Mouse (Mus musculus) layer of hippocampus, postnatal 14 days (tissue): ENCODE results near the gene Cplane1. TPM values are rescaled to one million over a fixed set of nuclear protein-coding genes. Genes with fewer than 3 reads are reported as not detected.
"Not testable (repeated sequence)": the region's sequence is repeated elsewhere in the genome, so short reads cannot be mapped to it uniquely, and the experiment has no call there.

Experiments used
- DNase-seq, 2 experiments: peaks; one replicate each; pipeline ENCODE4 v3.0.0; 2021 to 2022; ENCODE audit warnings: low spot score in 2 of 2, mixed read lengths in 1 of 2
- long read RNA-seq, 2 experiments: library from polyadenylated mRNA; stranded (forward); transcript quantifications; one replicate each; pipeline ENCODE4 v2.0.0; 2021
- total RNA-seq, 2 experiments: library from RNA; stranded (reverse); gene quantifications; 2 replicates each; pipeline ENCODE4 v1.2.3; 2021

Cplane1 gene
- 10 to 100 TPM; 27.6 to 31.8 TPM for total RNA-seq
- long read RNA-seq, experiment 1, partial matches to known transcripts: 1 of 26 reads
- long read RNA-seq, experiment 1, other reads (novel, unspliced or antisense): 25 of 26 reads
- long read RNA-seq, experiment 2, partial matches to known transcripts: 2 of 68 reads
- long read RNA-seq, experiment 2, other reads (novel, unspliced or antisense): 66 of 68 reads

DNA sequence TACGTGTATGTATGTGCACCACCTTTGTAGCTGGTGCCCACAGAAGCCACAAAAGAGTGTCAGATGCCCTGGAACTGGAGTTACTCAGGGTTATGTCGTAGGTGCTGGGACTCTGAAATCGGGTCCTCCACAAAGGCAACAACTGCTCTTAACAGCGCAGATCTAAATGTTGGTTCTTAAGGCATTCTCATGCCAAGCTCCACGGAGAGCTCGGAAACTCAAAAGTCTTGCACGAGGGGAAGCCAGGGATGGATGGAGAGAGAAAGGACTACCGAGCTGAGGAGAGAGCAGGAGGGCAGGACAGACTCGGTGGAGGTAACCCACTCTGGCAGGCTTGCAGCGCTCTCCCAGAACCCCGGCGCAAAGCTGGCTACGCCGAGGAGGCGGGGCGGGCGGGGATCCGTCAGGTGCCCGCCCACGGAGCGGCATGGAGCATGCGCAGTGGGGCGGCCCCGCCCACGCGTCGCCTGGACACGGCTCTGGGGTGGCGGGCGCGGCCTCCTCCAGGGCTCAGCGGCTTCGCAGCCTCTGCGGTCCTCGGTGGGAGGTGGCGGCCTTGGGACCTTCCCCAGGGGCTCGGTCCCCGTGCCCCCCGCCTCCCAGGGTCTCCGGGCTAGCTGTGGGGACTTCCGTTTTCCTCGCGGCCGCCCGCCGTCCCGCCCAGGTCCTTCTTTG lies at the start of gene Cplane1:
Gene Cplane1 (plus strand): TSS at position 516 of the 675 bp plus-strand sequence.
- DNase-seq: peak; percentile 91 to 93

DNA sequence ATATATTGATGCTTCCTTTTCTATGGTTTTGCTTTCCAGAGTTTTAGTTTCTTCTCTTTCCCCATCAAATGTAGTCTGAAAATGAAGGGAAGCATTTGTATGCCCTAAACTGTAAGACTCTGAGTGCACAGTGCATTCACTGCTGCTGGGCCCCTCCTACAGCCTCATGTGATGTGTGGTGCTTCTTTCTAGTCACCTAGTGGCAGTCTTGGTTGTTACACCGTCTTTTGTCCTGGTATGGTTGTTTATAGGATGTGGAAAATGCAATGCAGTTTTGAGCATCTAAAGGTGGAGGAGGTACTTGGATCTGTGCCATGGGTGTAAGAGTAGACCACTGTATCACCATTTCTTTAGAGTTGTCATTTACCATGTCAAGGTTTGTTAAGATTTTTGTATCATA lies 39.6 kb upstream of the Cplane1 start:
- no peak for DNase-seq

DNA sequence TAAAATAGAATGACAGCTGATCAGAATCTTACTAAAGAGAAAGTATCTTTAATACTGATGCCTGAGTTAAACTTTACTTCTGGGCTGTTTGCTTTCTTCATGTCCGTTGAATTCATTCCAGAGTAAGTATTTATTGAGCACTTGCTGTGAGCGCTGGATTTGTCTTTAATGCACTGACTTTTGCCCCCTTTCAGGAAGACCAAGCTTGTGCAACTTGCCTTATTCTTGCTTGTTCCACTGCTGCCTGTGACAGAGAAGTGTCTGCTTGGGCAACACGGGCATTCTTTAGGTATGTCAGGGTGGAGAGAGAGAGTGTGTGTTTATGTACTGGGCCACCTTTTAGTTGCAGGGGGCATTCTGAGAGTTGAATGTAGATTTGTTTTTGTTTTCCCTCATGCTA lies 37.6 kb upstream of the Cplane1 start:
- DNase-seq: no peak

DNA sequence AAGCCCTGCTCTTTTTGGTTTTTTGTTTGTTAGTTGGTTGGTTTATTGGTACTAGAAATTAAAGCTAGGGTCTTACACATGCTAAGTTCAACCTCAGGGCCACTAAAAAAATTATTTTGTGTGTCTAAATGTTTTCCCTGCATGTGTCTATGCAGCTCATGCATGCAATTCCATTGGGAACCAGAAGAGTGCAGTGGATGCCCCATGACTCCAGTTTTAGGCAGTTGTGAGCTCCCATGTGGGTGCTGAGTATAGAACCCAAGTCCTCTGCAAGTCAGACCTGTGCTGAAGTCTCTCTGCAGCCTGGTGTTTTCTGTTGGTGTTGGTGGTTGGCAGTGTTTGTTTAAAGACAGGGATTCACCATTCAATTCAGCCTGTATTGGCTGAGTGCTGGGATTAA lies 37.1 kb upstream of the Cplane1 start:
- DNase-seq: no peak

DNA sequence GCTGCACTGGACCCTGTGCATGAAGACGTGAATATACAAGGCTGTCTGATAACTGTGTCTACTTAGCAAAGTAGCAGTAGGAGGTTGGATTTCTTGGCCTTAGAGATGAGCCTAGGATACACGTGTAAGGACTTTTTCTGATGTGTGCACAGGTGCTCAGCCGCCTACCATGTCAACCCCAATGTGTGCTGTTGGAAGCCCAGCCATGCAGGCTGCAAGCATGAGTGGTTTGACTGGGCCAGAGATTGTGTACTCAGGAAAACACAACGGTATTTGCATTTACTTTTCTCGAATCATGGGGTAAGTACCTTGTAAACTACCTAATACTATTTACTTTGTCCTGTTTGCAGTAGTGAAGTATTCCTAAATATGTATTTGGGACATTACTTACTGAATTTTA lies 33.3 kb upstream of the Cplane1 start:
- no peak for DNase-seq

DNA sequence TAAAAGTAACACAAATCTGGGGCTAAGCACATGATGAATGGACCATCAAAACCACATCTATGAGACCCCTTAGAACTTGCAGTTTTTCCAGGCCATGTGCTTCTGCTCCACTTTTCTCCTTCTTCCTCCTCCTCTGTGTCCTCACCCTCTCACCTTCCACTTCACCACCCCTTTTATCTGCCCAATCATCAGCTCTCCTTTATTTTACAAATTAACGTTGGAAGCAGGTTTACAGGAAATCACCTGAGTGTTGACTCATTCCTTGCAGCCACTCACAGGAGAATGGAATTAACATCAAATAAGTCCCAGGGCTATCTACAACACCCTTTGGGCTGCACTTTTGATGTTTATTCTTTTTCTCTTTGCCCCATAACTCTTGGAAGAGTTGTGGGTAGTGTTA lies 7.1 kb upstream of the Cplane1 start:
- DNase-seq: no peak

DNA sequence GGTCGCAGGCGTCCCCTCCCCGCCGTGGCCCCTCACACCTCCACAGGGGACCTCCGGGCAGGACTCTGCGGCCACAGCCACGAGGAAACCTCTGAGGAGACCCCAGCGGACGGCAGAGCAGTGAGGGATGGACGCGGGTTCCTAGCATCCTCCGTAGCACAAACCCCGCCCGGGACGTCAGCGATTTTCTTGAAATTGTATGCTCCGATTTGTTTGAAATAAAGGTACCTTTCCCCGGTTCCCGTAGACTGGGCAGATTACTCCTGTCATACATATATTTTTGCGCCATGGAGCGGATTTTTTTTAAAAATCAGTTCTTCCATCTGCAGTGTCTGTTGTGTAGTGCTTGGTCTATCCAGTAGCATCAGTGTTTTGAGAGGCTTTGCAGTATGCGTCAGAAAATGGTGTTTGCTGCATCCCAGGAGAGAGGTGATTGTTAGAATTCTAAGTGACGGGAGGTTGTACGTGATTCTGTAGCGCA lies 400 bp downstream of the Cplane1 start:
- peak in 1 of 2 experiments; percentile 58 for DNase-seq

DNA sequence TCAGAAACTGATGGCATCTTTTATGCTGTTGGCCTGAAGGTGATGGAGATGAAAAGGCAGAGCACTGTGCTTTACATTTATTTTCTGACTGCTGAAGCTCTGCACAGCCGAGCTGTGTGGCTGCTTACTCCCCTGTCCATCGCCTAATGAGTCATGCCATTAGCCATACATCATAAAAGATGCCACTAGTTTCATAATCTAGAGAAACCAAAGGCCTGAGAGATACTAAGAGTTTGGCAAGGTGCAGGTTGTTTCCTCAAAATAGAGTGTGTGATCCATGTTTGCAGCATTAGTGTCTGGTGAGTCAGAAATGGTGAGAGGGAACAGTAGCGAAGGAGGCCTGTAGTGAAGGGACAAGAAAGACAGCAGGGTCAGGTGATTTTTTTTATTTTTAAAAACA lies 20.7 kb downstream of the Cplane1 start:
- no peak for DNase-seq

DNA sequence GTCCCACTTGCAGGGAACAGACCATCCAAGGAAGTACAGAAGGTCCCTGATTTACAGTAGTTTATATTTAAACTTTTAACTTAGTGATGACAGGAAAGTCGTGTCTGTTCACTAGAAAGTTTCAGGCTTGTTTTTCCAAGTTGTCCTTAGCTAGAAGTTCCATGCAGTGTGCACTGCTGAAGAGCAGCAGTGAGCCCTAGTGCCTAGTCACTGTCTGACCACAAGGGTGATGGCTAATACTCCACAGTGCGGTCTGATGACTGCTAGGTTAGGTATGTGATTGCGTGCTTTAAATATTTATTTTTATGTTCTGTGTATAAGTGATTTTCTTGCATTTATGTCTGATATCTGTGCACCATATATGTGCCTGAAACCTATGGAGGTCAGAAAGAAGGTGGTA lies 21.5 kb downstream of the Cplane1 start:
- DNase-seq: no peak

DNA sequence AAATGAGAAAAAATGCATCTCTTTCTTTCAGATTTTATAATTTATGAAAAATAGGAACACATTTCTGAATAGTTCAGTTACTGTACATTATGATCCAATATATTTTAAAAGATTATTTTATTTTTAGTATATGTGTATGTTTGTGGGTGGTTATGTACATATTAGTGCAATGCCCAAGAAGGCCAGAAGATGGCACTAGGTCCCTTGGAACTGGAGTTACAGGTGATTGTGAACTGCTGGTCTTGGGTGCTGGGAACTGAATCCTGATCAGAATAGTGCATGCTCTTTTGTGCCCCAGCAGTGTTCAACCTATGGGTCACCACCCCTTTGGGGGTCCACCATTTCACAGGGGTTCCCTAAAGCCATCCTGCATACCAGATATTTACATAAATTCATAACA lies 31.4 kb downstream of the Cplane1 start:
- DNase-seq: no peak

DNA sequence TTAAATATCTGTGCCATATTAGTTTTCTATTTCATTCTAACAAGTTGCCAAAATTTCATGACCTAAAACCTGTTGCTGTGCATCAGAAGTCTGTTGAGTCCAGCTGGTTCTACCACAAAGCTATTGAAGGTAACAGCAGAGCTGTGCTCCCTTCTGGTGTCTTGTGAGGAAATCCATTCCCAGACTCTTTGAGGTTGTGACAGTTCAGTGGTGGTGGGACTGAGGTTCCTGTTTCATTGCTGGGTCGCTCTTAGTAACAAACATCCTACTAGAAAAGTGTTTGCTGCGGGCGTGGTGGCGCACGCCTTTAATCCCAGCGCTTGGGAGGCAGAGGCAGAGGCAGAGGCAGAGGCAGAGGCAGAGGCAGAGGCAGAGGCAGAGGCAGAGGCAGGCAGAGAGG lies 39.5 kb downstream of the Cplane1 start:
- DNase-seq: no peak

DNA sequence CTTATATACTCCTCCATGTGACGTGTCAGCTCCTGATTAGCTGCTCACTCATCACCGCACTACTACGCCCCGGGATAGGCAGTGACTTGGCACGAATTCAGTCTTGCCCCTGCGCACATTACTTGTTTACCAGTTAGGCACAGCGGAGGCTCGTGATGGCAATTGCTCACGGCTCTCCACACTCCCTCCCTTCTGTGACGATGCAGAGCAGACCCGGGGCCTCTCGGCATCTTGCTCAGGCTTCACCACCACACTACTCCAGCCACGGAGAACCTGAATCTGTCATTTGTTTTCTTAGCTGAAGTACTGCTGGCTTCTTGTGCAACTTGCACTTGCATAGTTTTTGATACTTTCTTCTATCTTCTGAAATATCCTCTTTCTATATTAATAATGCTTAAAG lies 45.9 kb downstream of the Cplane1 start:
- DNase-seq: no peak

DNA sequence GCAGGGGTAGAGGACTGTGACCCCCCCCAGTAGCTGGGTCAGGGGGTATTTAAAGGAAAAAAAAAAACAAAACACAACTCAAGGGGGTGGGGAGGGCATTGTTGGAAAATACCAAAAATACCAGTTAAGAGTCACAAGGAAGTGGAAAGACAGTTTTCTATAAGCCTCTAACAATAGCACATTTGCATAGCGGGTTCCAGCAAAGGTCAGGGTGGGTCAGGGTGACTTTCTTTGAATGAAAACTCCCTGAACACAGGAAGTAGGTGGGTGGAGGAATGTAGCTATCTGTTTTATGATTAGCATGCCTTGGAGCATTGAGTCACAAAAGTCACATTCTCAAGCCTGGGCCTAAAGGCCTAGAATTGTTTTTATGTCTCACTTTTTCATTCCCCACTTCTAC lies 65.3 kb downstream of the Cplane1 start:
- not testable (repeated sequence) for DNase-seq

DNA sequence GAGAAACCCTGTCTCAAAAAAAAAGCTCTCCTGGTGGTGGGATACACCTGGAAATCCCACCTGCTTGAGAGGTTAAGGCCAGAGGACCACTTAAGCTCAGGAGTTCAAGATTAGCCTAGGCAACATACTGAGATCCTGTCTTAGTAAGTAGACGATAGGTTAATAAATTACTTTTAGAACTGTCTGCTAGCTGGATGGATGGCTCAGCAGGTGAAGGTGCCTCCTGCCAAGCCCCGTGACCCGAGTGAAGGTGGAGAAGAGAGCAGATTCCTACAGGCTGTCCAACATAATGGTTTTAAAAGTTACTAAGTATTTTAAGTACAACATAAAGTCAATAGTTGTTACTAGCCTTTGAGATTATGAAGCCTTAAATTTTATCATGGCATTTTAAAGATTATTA lies 97.0 kb downstream of the Cplane1 start:
- DNase-seq: no peak

DNA sequence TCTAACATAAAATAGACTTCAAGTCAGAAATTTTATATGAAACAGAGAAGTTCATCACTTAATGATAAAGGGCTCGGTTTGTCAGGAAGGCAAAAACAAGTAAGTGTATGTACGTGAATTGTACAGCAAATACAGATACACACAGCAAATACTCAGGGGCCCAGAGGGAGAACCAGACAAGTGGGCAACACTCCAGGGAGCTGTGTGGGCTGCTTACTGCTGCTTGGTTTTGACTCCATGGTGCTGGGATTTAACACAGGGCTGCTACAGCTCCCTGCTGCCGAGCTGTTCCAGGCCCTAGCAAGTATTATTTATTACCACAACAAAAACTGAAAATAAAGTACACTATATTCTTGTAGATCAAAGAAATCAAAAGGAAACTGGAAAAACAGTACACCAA lies 98.3 kb downstream of the Cplane1 start:
- DNase-seq: no peak

DNA sequence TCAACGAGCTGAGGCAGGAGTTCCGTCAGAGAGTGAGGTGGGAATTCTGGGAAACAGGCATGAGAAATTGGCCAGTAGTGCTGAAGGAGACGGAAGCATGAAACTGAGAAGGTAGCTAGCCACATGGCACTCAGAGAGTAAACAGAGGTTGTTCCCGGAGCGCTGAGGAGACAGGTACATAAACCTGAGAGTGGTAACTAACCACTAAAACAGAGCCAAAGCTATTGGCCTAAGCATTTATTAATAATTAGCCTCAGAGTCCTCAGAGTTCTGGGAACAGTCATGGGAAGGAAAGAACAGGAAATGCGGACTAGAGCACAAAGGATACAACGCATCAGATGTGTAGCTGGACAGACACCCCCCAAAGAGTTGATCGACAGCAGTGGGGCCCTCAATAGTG lies 99.3 kb downstream of the Cplane1 start:
- no peak for DNase-seq

DNA sequence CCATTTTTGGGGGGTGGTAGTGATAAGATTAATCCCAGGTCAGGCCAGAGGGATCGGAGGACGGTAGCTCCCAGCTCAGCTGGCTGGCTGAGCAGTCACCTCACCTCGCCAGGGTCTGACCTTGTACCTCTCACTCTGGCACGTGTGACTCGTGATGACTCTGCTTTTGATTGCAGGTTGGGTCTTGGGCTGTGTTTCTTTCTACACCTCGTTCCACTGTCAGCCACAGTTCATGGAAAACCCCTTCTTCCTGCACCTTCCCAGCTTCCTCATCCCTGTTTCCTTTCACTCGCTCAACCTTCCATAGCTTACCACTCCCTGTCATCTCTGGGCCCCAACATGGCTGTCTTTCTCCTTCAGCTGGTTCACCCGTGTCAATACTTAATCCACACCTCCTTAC lies 103.0 kb downstream of the Cplane1 start:
- no peak for DNase-seq

DNA sequence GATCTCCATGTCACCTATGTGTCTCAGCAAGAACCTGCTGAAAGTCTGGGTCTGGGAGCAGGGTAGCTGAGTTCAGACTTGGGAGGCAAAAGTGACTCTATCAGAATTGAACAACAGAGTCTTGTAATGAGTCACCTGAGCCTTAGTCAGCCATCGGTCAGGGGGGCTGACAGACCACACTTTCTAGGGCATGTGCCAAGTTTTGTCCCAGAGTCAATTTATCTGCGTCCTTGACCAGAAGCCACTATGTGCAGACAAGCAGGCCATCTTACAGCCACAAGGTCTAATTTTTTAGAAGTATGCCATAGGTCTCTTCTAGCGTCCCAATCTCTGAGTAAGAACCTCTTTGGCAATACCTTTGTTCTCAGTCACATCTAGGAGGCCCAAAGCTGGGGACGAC lies 109.0 kb downstream of the Cplane1 start:
- DNase-seq: not testable (repeated sequence)

DNA sequence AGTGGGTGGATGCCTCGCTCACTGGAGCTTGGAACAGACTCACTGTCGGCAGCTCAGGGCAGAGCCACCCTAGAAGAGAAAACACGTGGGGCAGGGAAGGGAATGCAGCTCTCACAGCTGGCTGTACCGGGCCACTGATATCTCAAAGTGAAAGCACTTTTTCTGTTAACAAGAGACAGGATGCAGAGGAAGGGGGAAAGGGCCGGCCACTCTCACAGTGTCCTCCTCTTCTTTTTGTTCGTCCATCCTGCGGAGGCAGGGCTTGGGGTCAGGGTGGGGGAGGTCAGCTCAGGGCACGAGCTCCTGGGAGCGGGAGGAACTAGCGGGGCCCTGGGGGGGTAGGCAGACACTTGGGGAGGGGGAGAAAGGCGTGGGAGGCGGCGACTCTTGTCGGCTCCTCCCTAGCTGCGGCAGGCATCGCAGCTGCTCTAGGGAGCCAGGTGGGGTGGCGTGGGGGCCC lies 110.4 kb downstream of the Cplane1 start:
- DNase-seq: no peak

DNA sequence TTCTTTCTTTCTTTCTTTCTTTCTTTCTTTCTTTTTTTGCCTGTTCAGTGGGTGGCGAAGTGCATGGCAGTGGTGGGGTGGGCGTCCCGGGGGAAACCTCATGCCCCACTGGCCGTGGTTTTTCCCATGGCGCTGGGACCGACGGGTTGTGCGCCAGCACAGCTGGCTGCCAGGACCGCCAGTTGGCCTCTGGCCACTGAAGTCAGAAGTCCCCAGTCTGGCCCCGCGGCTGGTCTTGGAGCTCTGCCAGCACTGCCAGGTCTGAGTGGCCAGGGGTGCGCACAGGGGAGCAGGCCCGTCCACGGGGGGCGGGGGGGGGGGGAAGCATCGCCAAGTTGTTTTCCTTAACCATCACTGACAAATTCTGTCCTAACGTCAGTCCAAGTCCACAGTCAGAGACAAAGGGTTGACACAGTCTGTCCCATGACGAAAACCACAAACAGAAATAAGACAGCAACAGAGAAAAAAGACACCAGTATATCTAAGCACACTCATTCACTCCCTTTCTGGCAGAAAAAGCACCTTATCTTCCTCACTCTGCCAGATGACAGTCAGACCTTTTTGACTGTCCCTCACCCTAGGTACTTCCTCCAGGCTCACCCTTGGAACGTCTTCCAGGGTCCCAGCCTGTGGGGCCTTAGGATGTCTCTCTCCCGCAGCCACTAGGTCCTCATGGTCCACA lies 111.2 kb downstream of the Cplane1 start:
- peak in 1 of 2 experiments; percentile 27 for DNase-seq

DNA sequence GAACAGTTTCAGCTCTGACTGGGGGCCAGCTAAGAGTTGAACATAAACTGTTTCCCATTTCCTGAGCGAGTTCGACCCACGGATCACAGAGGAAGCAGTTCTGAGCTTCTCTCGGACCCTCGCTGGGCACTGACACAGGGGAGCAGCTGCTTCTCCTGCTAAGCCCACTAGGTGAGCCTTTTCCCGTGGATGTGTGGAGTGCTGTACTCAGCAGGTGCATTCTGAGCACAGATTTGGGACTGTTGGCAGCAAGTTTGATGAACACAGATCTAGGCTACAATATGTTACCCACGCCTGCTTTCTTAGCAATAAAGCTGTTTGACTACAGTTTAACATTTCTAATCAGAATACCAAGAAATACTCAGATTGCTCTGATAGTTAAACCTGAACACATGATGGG lies 112.8 kb downstream of the Cplane1 start:
- DNase-seq: peak; percentile 10 to 39

DNA sequence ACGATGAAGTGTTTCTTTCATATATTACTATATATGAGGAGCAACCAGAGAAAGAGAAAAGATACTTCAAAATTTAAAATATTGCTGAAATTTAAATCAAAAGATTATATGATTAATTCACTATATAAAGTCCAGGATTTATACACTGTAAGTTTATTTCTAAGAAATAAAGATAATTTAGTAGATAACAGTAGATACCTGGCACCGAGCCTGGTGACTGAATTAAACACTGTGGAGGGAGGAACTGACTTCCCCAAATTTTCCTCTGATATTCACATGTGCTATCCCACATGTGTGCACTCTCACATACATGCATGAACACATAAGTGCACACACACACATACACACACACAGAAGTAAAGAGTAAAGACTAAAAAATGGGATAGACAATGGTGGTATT lies 113.2 kb downstream of the Cplane1 start:
- no peak for DNase-seq
